14 mouse cellular contexts compared by ENCODE assay signal in genomic region chr9:96881901-96882300, GRCm38 (mm10).
"Had no signal": no experiment of that assay in that cellular context is flagged by ENCODE, and none has a peak within 500 bp of the region (broad histone marks: within the 10 kb centered on the region; RNA-seq: fewer than 3 reads in every experiment).

No protein-coding gene starts in this region.

- H3K4me1 ChIP-seq: limb, embryonic 15.5 days had no signal

- H3K4me3 ChIP-seq: limb, embryonic 12.5 days; limb, embryonic 15.5 days; midbrain, embryonic 12.5 days; myocyte; neural tube, embryonic 13.5 days had no signal

- H3K36me3 ChIP-seq: limb, embryonic 12.5 days; limb, embryonic 15.5 days; midbrain, embryonic 12.5 days; neural tube, embryonic 13.5 days had no signal

- DNase-seq: kidney, postnatal 10 days; kidney, postnatal 4 days; left cerebral cortex, postnatal 4 days; liver, postnatal 0 days; lung, embryonic 14.5 days; thymus, adult 18-20 months; thymus, postnatal 36 days had no signal

- H3K27ac ChIP-seq: limb, embryonic 12.5 days; limb, embryonic 15.5 days; liver, embryonic 14.5 days; macrophage had no signal

- H3K27me3 ChIP-seq: midbrain, embryonic 12.5 days; neural tube, embryonic 13.5 days had no signal
